Mouse (Mus musculus) cerebellum, adult 8-10 months (tissue): ENCODE measurements at regions not wholly inside any gene's neighbourhood (a gene's known extent, or its start where the extent isn't known, plus 50 kb on each side); places are given as distances from the start of the nearest gene placed in this dataset.

Experiments used
- DNase-seq: peaks from one replicate; pipeline ENCODE4 v3.0.0; 2022

DNA sequence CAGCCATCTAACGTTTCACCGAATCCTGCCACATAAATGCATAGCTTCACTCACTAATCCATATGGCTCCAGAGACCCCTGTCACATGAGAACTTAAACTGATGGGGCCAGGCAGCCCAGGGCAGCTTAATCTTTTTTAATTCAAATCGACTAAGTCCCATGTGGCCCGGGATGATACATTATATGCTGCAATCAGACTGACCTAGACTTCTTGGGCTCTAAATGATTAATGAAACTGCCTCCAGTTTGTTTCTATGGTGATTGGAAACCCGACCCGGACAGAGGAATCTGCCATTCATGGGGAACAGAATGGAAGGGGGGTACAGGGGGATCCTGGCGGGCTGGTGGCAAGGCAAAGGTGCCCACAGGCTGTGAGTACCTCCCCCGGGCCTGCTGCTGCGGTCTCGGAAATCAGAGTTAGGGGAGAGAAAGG, 60.6 kb upstream of the Six2 start:
- DNase-seq, result no peak

DNA sequence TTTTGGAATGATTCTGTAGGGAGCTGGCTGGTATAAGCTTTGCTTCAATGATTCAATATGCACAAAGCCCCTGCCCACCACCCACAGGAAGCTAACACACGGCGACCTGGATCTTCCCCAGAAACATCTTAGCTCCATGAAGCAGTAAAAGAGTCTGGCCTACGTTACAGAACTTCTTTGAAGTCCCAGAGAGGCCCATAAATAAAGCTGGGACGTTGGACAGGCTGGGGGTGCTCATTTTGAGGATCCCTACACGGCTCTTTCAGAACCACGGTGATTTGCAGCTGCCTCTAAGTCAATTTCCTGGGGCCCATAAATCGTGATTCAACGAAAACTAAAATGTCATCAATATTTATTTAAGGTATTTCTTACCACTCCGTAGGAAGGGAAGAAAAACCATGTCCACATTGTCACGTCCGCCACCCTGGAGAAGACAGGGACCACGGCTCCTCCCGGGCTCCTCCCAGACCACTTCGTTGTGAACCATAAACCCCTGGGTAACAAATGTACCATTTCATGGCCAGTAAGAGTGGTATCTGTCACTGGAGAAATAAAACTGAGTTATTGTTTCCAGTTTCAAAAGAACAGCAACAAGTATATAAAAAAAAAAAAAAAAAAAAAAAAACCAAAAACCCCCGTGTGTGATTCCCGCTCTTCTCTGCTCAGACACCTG, 60.0 kb upstream of the Six2 start:
- no peak for DNase-seq
